Mouse (Mus musculus): ENCODE results near the gene Dock11.

DNA sequence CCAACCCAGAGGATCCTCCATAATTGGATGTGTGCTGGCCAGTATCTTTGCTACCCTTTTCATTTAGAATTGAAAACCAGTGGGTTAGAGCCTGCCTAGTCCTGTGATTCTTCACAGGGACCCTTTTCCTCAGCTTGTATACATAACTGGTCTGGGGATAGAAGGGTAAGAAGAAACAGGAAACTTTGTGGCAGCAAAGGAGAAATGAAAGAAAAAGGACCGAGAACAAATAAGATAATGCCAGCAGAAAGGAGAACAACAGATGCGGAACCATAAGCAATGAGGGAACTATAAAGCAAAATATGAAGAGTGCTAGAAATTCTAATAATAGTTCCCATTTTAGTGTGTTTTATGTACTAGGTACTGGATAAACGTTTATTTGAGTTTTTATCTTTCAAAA, 212.7 kb downstream of the Dock11 start:
- TF ChIP-seq CTCF (IDR thresholded peaks at IDR 0.05; ENCODE audit: control insufficient read depth, insufficient read depth, insufficient read length), result no peak
- no peak for TF ChIP-seq USF1 (IDR thresholded peaks at IDR 0.05; ENCODE audit: low read depth)

Measured in C2C12 (cell line).